Mouse (Mus musculus): Measurements from ENCODE around the gene Lrrc36. TPM values are rescaled to one million over a fixed set of nuclear protein-coding genes. Genes with fewer than 3 reads are reported as not detected.

The Lrrc36 gene
- not detected in 2 replicates for polyA plus RNA-seq (2012; ENCODE audit: insufficient read depth, low replicate concordance)

- Histone ChIP-seq H3K4me1 (peaks cover 13% of the 10 kb centered on the region), H3K27me3 (replicated peaks) (peaks cover 41% of the 10 kb centered on the region), H3K36me3 (replicated peaks; ENCODE audit: low read length) (no peaks in the 10 kb centered on the region), H3K9me3 (peaks cover 11% of the 10 kb centered on the region), H3K4me3 (replicated peaks) (peak within 1 kb of the TSS; percentile 86)
- no peak for TF ChIP-seq FLI1 (IDR thresholded peaks at IDR 0.05; ENCODE audit: low read length)
- no peak for TF ChIP-seq GATA1 (IDR thresholded peaks at IDR 0.05; ENCODE audit: borderline replicate concordance, low read length)
Observed at GRCm38 (mm10) chr8:105413391-105413790, at the start of gene Lrrc36, which contains the start of gene Kctd19. Gene Lrrc36, plus strand, starts transcription at chr8:105413571. Gene Kctd19, minus strand, starts transcription at chr8:105413502.

- no peak overlapping the region for H3K4me3 ChIP-seq (replicated peaks)
- H3K27me3 ChIP-seq (replicated peaks): peaks cover 47% of the 10 kb centered on the region
- H3K9me3 ChIP-seq: no peaks in the 10 kb centered on the region; the same call in 1 of the 2 replicates
- H3K36me3 ChIP-seq (replicated peaks; ENCODE audit: low read length): peaks cover 2% of the 10 kb centered on the region
- peaks cover 18% of the 10 kb centered on the region for H3K4me1 ChIP-seq
- TF ChIP-seq FLI1 (IDR thresholded peaks at IDR 0.05; ENCODE audit: low read length) (no peak), GATA1 (IDR thresholded peaks at IDR 0.05; ENCODE audit: borderline replicate concordance, low read length) (no peak)
Observed at GRCm38 (mm10) chr8:105367107-105367506, 46.3 kb upstream of the Lrrc36 start.

- TF ChIP-seq GATA1 (IDR thresholded peaks at IDR 0.05; ENCODE audit: borderline replicate concordance, low read length): no peak
- no peak for TF ChIP-seq FLI1 (IDR thresholded peaks at IDR 0.05; ENCODE audit: low read length)
- peaks cover 92% of the 10 kb centered on the region for H3K27me3 ChIP-seq (replicated peaks)
- H3K4me3 ChIP-seq (replicated peaks): no peak overlapping the region
- H3K36me3 ChIP-seq (replicated peaks; ENCODE audit: low read length): peaks cover 2% of the 10 kb centered on the region
- H3K9me3 ChIP-seq: peaks cover 14% of the 10 kb centered on the region
- peaks cover 16% of the 10 kb centered on the region for H3K4me1 ChIP-seq
Observed at GRCm38 (mm10) chr8:105372473-105372872, 40.9 kb upstream of the Lrrc36 start.

GRCm38 (mm10) chr8:105373032-105373431 lies 40.3 kb upstream of the Lrrc36 start, which contains the start of gene Plekhg4:
Gene Plekhg4, plus strand, starts transcription at chr8:105373274.
- Histone ChIP-seq H3K27me3 (replicated peaks) (peaks cover 92% of the 10 kb centered on the region), H3K4me1 (peaks cover 16% of the 10 kb centered on the region), H3K9me3 (peaks cover 14% of the 10 kb centered on the region), H3K4me3 (replicated peaks) (no peak within 1 kb of the TSS), H3K36me3 (replicated peaks; ENCODE audit: low read length) (peaks cover 2% of the 10 kb centered on the region)
- TF ChIP-seq GATA1 (IDR thresholded peaks at IDR 0.05; ENCODE audit: borderline replicate concordance, low read length) (no peak), FLI1 (IDR thresholded peaks at IDR 0.05; ENCODE audit: low read length) (no peak)

GRCm38 (mm10) chr8:105374513-105374966 lies 38.8 kb upstream of the Lrrc36 start:
- H3K4me1 ChIP-seq: peaks cover 16% of the 10 kb centered on the region
- peaks cover 92% of the 10 kb centered on the region for H3K27me3 ChIP-seq (replicated peaks)
- H3K36me3 ChIP-seq (replicated peaks; ENCODE audit: low read length): no peaks in the 10 kb centered on the region
- TF ChIP-seq FLI1 (IDR thresholded peaks at IDR 0.05; ENCODE audit: low read length) (no peak), GATA1 (IDR thresholded peaks at IDR 0.05; ENCODE audit: borderline replicate concordance, low read length) (no peak)
- H3K4me3 ChIP-seq (replicated peaks): peak overlapping the region; percentile 57
- peaks cover 14% of the 10 kb centered on the region for H3K9me3 ChIP-seq

- TF ChIP-seq FLI1 (IDR thresholded peaks at IDR 0.05; ENCODE audit: low read length): no peak
- TF ChIP-seq GATA1 (IDR thresholded peaks at IDR 0.05; ENCODE audit: borderline replicate concordance, low read length): no peak
- Histone ChIP-seq H3K9me3 (peaks cover 14% of the 10 kb centered on the region), H3K27me3 (replicated peaks) (peaks cover 90% of the 10 kb centered on the region), H3K4me3 (replicated peaks) (no peak overlapping the region), H3K4me1 (peaks cover 8% of the 10 kb centered on the region; the same call in 1 of the 2 replicates), H3K36me3 (replicated peaks; ENCODE audit: low read length) (no peaks in the 10 kb centered on the region)
Observed at GRCm38 (mm10) chr8:105378673-105379072, 34.7 kb upstream of the Lrrc36 start.

- Histone ChIP-seq H3K36me3 (replicated peaks; ENCODE audit: low read length) (no peaks in the 10 kb centered on the region), H3K27me3 (replicated peaks) (peaks cover 81% of the 10 kb centered on the region), H3K4me3 (replicated peaks) (no peak overlapping the region), H3K4me1 (no peaks in the 10 kb centered on the region; the same call in 1 of the 2 replicates), H3K9me3 (peaks cover 6% of the 10 kb centered on the region)
- TF ChIP-seq GATA1 (IDR thresholded peaks at IDR 0.05; ENCODE audit: borderline replicate concordance, low read length) (no peak), FLI1 (IDR thresholded peaks at IDR 0.05; ENCODE audit: low read length) (no peak)
Observed at GRCm38 (mm10) chr8:105380308-105380707, 33.1 kb upstream of the Lrrc36 start.

GRCm38 (mm10) chr8:105384070-105384469 lies 29.3 kb upstream of the Lrrc36 start:
- Histone ChIP-seq H3K4me3 (replicated peaks) (no peak overlapping the region), H3K36me3 (replicated peaks; ENCODE audit: low read length) (no peaks in the 10 kb centered on the region), H3K4me1 (peaks cover 3% of the 10 kb centered on the region; the same call in 1 of the 2 replicates), H3K9me3 (peaks cover 4% of the 10 kb centered on the region; the same call in 1 of the 2 replicates), H3K27me3 (replicated peaks) (peaks cover 80% of the 10 kb centered on the region)
- TF ChIP-seq GATA1 (IDR thresholded peaks at IDR 0.05; ENCODE audit: borderline replicate concordance, low read length) (no peak), FLI1 (IDR thresholded peaks at IDR 0.05; ENCODE audit: low read length) (no peak)

GRCm38 (mm10) chr8:105387151-105387550 lies 26.2 kb upstream of the Lrrc36 start:
- peaks cover 21% of the 10 kb centered on the region for H3K4me1 ChIP-seq
- no peaks in the 10 kb centered on the region for H3K36me3 ChIP-seq (replicated peaks; ENCODE audit: low read length)
- peaks cover 76% of the 10 kb centered on the region for H3K27me3 ChIP-seq (replicated peaks)
- H3K9me3 ChIP-seq: peaks cover 11% of the 10 kb centered on the region
- H3K4me3 ChIP-seq (replicated peaks): no peak overlapping the region
- TF ChIP-seq FLI1 (IDR thresholded peaks at IDR 0.05; ENCODE audit: low read length) (no peak), GATA1 (IDR thresholded peaks at IDR 0.05; ENCODE audit: borderline replicate concordance, low read length) (no peak)

- Histone ChIP-seq H3K9me3 (peaks cover 15% of the 10 kb centered on the region), H3K36me3 (replicated peaks; ENCODE audit: low read length) (no peaks in the 10 kb centered on the region), H3K4me1 (peaks cover 27% of the 10 kb centered on the region), H3K27me3 (replicated peaks) (peaks cover 86% of the 10 kb centered on the region), H3K4me3 (replicated peaks) (no peak overlapping the region)
- TF ChIP-seq GATA1 (IDR thresholded peaks at IDR 0.05; ENCODE audit: borderline replicate concordance, low read length) (no peak), FLI1 (IDR thresholded peaks at IDR 0.05; ENCODE audit: low read length) (no peak)
Observed at GRCm38 (mm10) chr8:105389096-105389495, 24.3 kb upstream of the Lrrc36 start.
